Mouse (Mus musculus) heart, adult 11 months (tissue): ENCODE measurements around the gene Pcmt1.
"Not testable (repeated sequence)": the region's sequence is repeated elsewhere in the genome, so short reads cannot be mapped to it uniquely, and the experiment has no call there.

ENCODE experiments used
- DNase-seq: peaks from one replicate; pipeline ENCODE4 v3.0.0; 2022

Pcmt1 gene

DNA sequence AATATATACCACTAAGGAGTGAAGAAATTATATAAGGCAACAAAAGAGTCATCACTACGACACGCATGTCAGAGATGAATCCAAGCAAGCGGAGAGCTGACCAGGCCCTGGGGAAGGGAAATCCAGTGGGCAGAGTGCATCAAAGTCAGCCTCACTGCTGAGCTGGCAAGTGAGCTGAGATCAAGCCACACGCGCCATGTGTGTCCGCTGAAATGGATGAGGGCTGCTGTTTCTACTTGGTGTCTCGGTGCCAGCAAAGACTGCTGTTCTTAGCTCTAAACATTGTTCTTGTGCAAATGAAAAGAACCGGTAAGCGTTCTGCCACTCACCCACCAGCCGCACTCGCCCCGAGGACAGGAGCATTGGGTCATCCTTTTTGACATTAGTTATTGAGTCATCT is 40.6 kb downstream of the Pcmt1 start:
- DNase-seq: peak; percentile 83

DNA sequence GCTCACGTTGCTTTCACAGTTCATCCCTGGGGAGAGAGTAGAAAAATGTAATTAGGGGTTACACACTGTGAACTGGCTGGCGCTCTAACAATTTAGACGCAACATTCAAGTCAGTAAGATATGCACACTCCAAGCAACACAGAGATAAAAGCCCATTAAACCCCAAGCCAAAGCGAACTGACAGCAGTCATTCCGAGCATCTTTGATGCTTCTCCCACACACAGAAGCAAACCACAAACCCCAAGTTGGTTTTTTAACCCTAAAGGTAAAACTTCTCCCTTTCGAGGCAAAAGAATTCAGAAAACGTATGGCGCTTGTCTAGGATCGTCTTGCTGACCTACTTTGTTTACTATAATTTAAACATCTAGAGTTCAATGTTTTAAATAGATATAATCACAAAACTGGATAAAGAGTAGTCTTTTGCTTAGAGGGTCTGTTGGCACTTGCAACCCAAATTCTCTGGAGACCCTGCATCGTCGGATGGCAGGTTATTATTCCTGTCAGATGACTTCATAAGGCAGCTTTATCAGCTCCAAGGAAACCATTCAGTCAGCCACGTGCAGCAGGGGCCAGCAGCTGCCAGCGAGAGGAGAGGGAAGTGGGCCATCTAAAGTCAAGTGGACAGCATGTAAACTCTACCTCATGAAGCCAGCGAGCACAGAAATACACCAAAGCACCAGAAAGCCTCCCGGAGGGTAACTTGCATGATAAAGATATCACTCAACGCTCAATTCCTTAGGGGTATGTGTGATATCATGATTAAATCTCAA is 49.8 kb downstream of the Pcmt1 start:
- peak; percentile 81 for DNase-seq

- no peak for DNase-seq
Observed at GRCm38 (mm10) chr10:7630286-7630685, 50.6 kb downstream of the Pcmt1 start.

- DNase-seq: peak; percentile 89
Observed at GRCm38 (mm10) chr10:7629092-7629491, 51.8 kb downstream of the Pcmt1 start.

- DNase-seq: peak; percentile 61
Observed at GRCm38 (mm10) chr10:7623861-7624518, 56.9 kb downstream of the Pcmt1 start.

DNA sequence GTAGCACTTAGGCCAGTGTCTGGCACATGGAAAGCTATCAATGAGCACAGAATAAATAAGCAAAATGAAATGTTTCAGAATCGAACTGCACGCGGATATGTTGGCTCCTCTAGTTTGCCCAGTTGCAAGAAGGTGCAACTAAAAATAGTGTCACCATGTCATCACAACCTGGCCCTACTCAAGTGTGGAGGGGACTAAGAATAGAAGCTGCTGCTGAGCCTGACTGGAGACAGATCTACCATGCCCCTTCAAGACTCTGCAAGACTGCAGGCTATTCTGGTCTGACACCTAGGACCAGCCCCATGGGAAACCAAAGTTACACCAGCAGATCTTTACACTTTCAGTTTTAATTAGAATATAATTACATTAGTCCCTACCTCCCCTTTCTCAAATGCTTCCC is 58.6 kb downstream of the Pcmt1 start:
- DNase-seq: peak; percentile 89

DNA sequence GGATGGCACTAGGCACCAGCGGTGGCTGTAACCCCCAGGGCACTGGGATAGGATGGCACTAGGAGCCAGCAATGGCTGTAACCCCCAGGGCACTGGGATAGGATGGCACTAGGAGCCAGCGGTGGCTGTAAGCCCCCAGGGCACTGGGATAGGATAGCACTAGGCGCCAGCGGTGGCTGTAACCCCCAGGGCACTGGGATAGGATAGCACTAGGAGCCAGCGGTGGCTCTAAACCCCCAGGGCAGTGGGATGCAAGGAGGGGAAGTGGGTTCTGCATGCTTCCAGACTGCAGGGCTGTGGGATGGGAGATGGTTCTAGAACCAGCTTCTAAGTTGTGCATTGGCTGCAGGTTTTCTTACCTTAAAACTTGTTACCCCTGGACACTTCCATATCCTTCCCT is 60.2 kb downstream of the Pcmt1 start:
- DNase-seq: peak; percentile 21

GRCm38 (mm10) chr10:7619821-7620241 is 61.1 kb downstream of the Pcmt1 start:
- peak; percentile 41 for DNase-seq

DNA sequence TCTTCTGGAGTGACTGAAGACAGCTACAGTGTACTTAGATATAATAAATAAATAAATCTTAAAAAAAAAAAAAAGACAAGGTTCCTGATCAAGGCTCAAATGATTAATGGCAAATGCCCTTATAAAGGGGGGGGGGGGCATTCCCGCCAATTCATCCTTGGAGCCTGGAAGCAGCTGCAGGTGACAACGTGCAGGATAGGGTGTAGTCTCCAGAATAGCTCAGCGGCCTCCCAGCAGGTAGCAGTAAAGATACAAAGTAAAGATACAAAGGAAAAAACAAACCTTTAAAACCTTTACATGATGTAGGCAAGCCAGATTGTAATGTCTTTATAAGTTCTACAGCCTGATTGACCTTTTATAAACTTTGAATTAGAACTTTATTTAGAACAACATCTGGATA is 63.4 kb downstream of the Pcmt1 start:
- peak; percentile 61 for DNase-seq

- DNase-seq: peak; percentile 57
Observed at GRCm38 (mm10) chr10:7617146-7617545, 63.8 kb downstream of the Pcmt1 start.

DNA sequence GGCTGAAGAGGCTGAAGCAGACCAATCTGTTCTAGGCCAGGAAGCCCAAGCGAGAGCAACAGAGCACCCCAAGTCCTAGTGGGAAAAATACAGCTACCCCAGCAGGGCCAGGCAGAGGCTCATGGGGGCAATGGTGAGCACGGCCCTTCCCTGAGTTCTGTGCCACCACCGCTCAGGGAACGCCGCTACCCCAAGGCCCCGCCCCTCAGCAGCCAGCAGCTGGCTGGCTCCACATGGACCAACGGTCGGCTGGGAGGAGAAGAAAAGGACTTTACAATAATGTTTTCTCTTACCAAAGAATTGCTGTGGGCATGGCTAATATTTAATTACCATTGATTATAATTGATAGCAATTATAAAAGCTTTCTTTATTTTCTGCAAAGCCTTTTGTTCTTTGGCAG is 66.1 kb downstream of the Pcmt1 start:
- peak; percentile 24 for DNase-seq

DNA sequence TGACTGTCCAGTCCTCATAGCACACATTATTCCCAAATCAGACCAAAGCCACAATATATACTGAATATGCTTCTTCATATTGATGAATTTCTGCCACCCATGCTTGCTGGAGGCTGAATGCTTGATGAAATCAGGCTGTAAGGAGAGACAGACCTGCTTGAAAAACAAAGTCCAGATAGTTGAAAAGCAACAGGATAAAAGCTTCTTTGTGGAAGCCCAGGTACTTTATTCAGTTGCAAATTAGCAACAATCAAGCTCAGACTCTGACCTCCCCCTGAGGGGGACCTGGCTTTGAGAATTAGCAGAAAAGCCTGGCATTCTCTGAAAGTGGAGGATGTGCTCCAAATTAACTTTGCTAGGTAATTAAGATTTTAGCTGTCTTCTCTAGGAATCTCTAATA is 68.7 kb downstream of the Pcmt1 start:
- not testable (repeated sequence) for DNase-seq

DNA sequence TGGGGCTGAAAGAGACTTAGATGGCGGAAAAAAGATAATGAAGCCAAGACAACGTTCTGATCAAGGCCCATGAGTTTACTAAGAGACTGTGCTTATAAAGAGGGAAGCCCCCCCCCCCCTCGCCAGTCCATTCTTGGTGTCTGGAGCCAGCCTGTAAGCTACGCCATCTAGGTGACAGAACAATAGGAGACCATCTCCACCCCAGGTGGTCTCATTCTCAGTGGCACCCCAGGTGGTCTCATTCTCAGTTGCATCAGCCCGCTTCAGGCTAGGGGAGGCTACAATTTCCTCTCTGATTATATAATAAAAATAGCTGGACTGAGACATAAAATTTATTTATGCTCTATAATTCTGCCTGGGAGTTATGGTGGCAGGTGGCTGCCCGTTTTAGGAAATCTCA is 69.3 kb downstream of the Pcmt1 start:
- no peak for DNase-seq

DNA sequence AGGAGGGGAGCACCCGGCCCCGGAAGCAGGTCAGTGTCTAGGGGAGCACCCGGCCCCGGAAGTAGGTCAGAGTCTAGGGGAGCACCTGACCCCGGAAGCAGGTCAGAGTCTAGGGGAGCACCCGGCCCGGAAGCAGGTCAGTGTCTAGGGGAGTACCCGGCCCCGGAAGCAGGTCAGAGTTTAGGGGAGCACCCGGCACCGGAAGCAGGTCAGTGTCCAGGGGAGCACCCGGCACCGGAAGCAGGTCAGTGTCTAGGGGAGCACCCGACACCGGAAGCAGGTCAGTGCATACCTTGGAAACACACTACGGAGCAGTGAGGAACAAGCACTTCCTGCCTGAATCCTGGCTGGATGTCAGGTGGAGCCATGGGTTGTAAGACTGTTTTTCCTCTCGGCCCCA is 72.3 kb downstream of the Pcmt1 start:
- peak; percentile 16 for DNase-seq

DNA sequence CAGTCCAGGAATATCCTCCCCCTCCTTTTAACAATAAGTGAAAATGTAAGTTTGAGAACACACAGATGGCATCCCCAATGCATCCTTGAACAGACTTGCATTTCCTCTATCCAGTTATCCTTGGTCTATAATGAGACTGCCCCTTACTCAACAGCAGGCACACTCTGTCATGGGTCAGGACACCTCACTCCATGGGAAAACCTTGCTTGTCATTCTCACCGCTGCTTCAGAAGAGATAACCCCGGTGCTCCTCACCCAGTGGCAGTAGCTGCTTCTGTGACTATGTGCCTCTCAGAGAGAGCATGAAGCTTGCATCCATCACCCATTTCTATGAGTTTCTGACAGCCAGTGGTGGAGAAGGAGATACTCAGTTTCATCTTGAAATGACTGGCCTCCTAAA is 74.5 kb downstream of the Pcmt1 start:
- DNase-seq: peak; percentile 52

GRCm38 (mm10) chr10:7605168-7605567 is 75.8 kb downstream of the Pcmt1 start:
- peak; percentile 62 for DNase-seq

GRCm38 (mm10) chr10:7600647-7601046 is 80.3 kb downstream of the Pcmt1 start:
- DNase-seq: peak; percentile 89

- peak; percentile 52 for DNase-seq
Observed at GRCm38 (mm10) chr10:7598177-7598576, 82.8 kb downstream of the Pcmt1 start.

GRCm38 (mm10) chr10:7596251-7596650 is 84.7 kb downstream of the Pcmt1 start:
- DNase-seq: no peak

DNA sequence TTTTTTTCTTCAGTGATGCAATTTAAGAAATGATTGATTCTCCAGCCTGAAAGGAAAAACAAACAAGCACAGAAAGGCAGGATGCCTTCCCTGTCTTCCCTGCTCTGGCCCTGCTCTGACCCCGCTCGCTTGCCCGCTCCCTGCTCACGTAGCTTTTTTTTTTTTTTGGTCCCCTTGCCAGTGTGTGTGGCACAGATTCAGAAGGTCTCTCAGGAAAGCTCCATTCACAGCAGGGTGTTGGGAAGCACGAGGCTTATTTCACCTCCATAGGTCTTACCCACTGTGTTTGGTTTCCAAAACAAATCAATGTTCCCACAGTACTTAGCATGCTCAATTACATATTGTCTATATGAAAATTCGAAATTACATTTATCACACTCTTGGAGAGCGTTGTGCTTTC is 86.1 kb downstream of the Pcmt1 start:
- DNase-seq: no peak

DNA sequence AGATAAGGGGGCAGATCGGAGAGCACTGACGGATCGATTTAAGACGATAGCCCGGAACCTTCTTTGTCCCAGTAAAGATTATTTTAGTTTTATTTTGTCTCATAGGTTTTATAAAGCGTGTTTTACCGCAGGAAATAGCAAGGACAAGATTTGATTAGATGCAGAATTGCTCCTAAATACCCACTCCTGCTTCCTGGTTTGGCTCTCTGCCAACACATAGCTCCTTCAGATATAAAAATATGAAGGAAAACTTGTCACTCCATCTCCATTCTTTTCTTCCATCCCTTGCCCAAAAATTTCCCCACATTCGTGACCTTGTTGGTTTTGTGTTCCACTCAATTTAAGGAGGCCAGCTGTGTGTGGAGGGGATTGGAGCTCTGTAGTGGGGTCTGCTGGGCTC is 90.1 kb downstream of the Pcmt1 start:
- DNase-seq: peak; percentile 50

DNA sequence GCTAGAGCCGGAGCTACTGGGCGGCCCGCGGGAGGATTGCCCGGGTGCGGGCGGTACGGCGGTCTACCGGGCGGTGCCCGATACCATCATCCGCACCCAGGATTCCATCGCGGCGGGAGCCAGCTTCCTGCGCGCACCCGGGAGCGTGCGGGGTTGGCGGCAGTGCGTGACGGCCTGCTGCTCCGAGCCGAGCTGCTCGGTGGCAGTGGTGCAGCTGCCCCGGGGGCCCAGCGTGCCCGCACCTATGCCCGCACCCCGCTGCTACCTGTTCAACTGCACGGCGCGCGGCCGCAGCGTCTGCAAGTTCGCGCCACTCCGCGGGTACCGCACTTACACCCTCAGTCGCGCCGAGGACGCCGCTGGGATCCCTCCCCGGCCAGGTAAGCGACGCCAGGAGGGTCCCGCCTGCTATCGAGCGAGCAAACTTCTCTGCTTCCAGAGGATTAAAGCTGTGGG is 90.7 kb downstream of the Pcmt1 start:
- peak; percentile 91 for DNase-seq

DNA sequence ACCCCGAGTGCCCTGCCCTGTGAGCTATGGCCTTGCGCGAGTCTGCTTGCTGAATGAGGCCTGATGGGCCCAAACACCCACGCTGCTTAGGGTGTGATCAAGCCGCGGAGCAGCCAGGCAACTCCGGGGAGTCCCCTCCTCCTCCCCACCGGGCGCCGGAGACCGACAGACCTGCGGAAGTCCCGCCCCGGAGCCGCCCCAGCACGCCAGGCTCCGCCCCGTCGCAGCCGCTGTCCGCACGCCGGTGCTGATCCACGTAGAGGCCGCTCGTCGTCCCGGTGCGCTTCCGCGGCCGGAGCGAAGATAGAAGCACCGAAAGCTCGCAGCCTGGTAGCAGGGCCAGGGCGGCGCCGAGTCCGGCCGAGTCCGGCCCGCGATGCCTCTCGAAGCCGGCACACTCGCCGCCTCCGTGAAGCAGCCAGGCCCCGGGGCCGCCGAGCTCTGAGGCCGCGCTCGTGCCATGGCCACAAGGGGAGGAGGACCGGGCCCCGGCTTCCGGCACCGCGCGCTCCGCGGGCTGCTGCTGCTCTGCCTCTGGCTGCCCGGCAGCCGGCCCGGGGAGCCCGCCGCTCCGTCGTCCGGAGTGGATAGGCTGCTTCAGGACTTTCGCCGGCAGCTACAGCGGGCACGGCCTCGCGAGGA is 91.2 kb downstream of the Pcmt1 start, which contains the start of gene Lrp11:
TSS of gene Lrp11 (plus strand) at position 209 of the 642 bp plus-strand sequence.
- DNase-seq: peak; percentile 98

DNA sequence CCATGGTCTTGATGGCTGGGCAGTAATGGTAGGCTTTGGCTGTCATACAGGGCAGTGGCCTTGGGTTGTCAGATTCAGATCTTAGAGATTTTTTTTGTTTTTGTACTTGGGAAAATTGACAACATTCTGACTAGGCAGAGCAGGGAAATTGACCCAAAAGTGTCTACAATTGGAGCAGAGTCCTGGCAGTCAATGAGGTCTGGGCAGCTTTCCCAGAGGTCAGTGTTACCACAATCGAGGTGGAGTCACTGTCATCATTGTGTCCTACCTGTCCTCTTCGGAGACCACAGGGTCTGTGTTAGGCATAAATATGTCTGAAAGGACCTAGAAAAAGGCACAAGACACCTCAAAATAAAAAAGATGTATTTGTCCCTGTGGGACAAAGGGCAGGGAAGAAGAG is 94.2 kb downstream of the Pcmt1 start:
- peak; percentile 70 for DNase-seq
